Mouse (Mus musculus) E14TG2a.4 (cell line): Measurements from ENCODE around the gene Eprs.
A peak's percentile ranks its signal among the peaks of the same experiment; 100 is the strongest.

Experiments used
- H3K27me3 ChIP-seq: 2 replicates; pipeline ENCODE4 v1.6.1; 2014; ENCODE audit warnings: low read length, control low read depth; ENCODE audit not compliant: insufficient read depth
- H3K36me3 ChIP-seq: 2 replicates; pipeline ENCODE4 v1.6.1; 2014; ENCODE audit warnings: low read length, control low read depth; ENCODE audit not compliant: insufficient read depth
- H3K4me1 ChIP-seq: replicated peaks from 2 replicates; pipeline ENCODE4 v1.6.1; 2014; ENCODE audit warnings: low read depth, low read length, control low read depth
- H3K4me3 ChIP-seq: replicated peaks from 2 replicates; pipeline ENCODE4 v1.5.1; 2014; ENCODE audit warnings: mild to moderate bottlenecking, low read length
- H3K9me3 ChIP-seq: 2 replicates; pipeline ENCODE4 v1.6.1; 2014; ENCODE audit warnings: low read length, control low read depth
- CTCF ChIP-seq: conservative IDR thresholded peaks from 2 replicates; pipeline ENCODE4 v1.5.1; 2014; ENCODE audit warnings: low read length
- NANOG ChIP-seq: IDR thresholded peaks from 2 replicates; pipeline ENCODE4 v1.6.1; 2014; ENCODE audit warnings: borderline replicate concordance, low read length, mixed read lengths
- POU5F1 ChIP-seq: IDR thresholded peaks from 2 replicates; pipeline ENCODE4 v1.6.1; 2014; ENCODE audit warnings: low read length, borderline replicate concordance

Eprs gene

GRCm38 (mm10) chr1:185448936-185449335 lies 86.1 kb downstream of the Eprs start:
- H3K9me3 ChIP-seq: no peaks in the 10 kb centered on the region
- no peak for TF ChIP-seq POU5F1
- TF ChIP-seq CTCF: no peak
- TF ChIP-seq NANOG: no peak
- H3K27me3 ChIP-seq: peaks cover 11% of the 10 kb centered on the region
- H3K4me1 ChIP-seq: peaks cover 2% of the 10 kb centered on the region
- H3K36me3 ChIP-seq: no peaks in the 10 kb centered on the region
- no peak overlapping the region for H3K4me3 ChIP-seq

- peaks cover 8% of the 10 kb centered on the region for H3K4me1 ChIP-seq
- no peaks in the 10 kb centered on the region for H3K36me3 ChIP-seq
- TF ChIP-seq NANOG: no peak
- TF ChIP-seq CTCF: no peak
- TF ChIP-seq POU5F1: no peak
- H3K27me3 ChIP-seq: peaks cover 18% of the 10 kb centered on the region
- H3K4me3 ChIP-seq: no peak overlapping the region
- H3K9me3 ChIP-seq: no peaks in the 10 kb centered on the region
These were observed 86.9 kb downstream of the Eprs start for GRCm38 (mm10) chr1:185449727-185450126.

GRCm38 (mm10) chr1:185451077-185451476 lies 88.2 kb downstream of the Eprs start:
- TF ChIP-seq POU5F1 (no peak), NANOG (no peak), CTCF (no peak)
- Histone ChIP-seq H3K4me3 (no peak overlapping the region), H3K36me3 (no peaks in the 10 kb centered on the region), H3K27me3 (peaks cover 32% of the 10 kb centered on the region), H3K9me3 (no peaks in the 10 kb centered on the region), H3K4me1 (peaks cover 15% of the 10 kb centered on the region)

GRCm38 (mm10) chr1:185451495-185451894 lies 88.7 kb downstream of the Eprs start:
- TF ChIP-seq POU5F1 (no peak), NANOG (no peak), CTCF (no peak)
- Histone ChIP-seq H3K9me3 (no peaks in the 10 kb centered on the region), H3K27me3 (peaks cover 36% of the 10 kb centered on the region), H3K36me3 (no peaks in the 10 kb centered on the region), H3K4me1 (peaks cover 15% of the 10 kb centered on the region), H3K4me3 (no peak overlapping the region)

- H3K4me3 ChIP-seq: no peak overlapping the region
- H3K9me3 ChIP-seq: no peaks in the 10 kb centered on the region
- peaks cover 15% of the 10 kb centered on the region for H3K4me1 ChIP-seq
- H3K27me3 ChIP-seq: peaks cover 42% of the 10 kb centered on the region
- TF ChIP-seq CTCF (no peak), NANOG (no peak), POU5F1 (no peak)
- H3K36me3 ChIP-seq: no peaks in the 10 kb centered on the region
These were observed 89.6 kb downstream of the Eprs start for GRCm38 (mm10) chr1:185452461-185452860.

GRCm38 (mm10) chr1:185454144-185454543 lies 91.3 kb downstream of the Eprs start:
- TF ChIP-seq POU5F1: no peak
- no peak for TF ChIP-seq NANOG
- TF ChIP-seq CTCF: no peak
- Histone ChIP-seq H3K27me3 (peaks cover 47% of the 10 kb centered on the region), H3K36me3 (no peaks in the 10 kb centered on the region), H3K9me3 (no peaks in the 10 kb centered on the region), H3K4me1 (peaks cover 15% of the 10 kb centered on the region), H3K4me3 (peak overlapping the region; percentile 84)

- no peaks in the 10 kb centered on the region for H3K36me3 ChIP-seq
- H3K4me1 ChIP-seq: peaks cover 16% of the 10 kb centered on the region
- peaks cover 47% of the 10 kb centered on the region for H3K27me3 ChIP-seq
- H3K4me3 ChIP-seq: peak within 1 kb of the TSS; percentile 84
- TF ChIP-seq CTCF (no peak), NANOG (no peak), POU5F1 (no peak)
- H3K9me3 ChIP-seq: no peaks in the 10 kb centered on the region
These were observed 91.7 kb downstream of the Eprs start, which contains the start of gene Slc30a10 for GRCm38 (mm10) chr1:185454575-185454954. Gene Slc30a10, plus strand, starts transcription at chr1:185454848.

GRCm38 (mm10) chr1:185454955-185455701 lies 92.3 kb downstream of the Eprs start:
- peaks cover 47% of the 10 kb centered on the region for H3K27me3 ChIP-seq
- peak overlapping the region; percentile 84 for H3K4me3 ChIP-seq
- TF ChIP-seq CTCF: no peak
- TF ChIP-seq POU5F1: no peak
- TF ChIP-seq NANOG: no peak
- no peaks in the 10 kb centered on the region for H3K9me3 ChIP-seq
- H3K36me3 ChIP-seq: no peaks in the 10 kb centered on the region
- H3K4me1 ChIP-seq: peaks cover 22% of the 10 kb centered on the region

- H3K27me3 ChIP-seq: peaks cover 47% of the 10 kb centered on the region
- no peaks in the 10 kb centered on the region for H3K9me3 ChIP-seq
- TF ChIP-seq NANOG (no peak), POU5F1 (no peak), CTCF (no peak)
- no peak overlapping the region for H3K4me3 ChIP-seq
- H3K4me1 ChIP-seq: peaks cover 27% of the 10 kb centered on the region
- no peaks in the 10 kb centered on the region for H3K36me3 ChIP-seq
These were observed 93.5 kb downstream of the Eprs start for GRCm38 (mm10) chr1:185456327-185456726.
